Mouse (Mus musculus) liver, embryonic 14.5 days (tissue): Measurements from ENCODE around the gene Insyn1. TPM values are rescaled to one million over a fixed set of nuclear protein-coding genes. Genes with fewer than 3 reads are reported as not detected.

Experiments
- ATAC-seq: fragments of 200-750 bp; cut with Nextera tagmentation; 2 replicates; pipeline ENCODE4 v1.8.0; 2017; ENCODE audit warnings: moderate number of reproducible peaks, mild to moderate bottlenecking, moderate library complexity; ENCODE audit not compliant: insufficient read depth
- DNase-seq, 3 experiments: peaks; one replicate each; pipeline ENCODE4 v3.0.0-alpha.2; 2012 to 2013; ENCODE audit warnings: low read depth in 3 of 3, low spot score in 3 of 3
- H3K27ac ChIP-seq: fragments of 300-500 bp; sonication (generic); 2 replicates; pipeline ENCODE4 v1.5.1; 2014; ENCODE audit warnings: moderate library complexity, mild to moderate bottlenecking, control low read depth, inconsistent platforms
- H3K27me3 ChIP-seq: fragments of 300-500 bp; sonication (generic); 2 replicates; pipeline ENCODE4 v1.6.1; 2014; ENCODE audit warnings: mild to moderate bottlenecking, low read length, moderate library complexity; ENCODE audit not compliant: control insufficient read depth, insufficient read depth
- H3K36me3 ChIP-seq: fragments of 300-500 bp; sonication (generic); replicated peaks from 2 replicates; pipeline ENCODE4 v1.6.1; 2014; ENCODE audit warnings: low read depth; ENCODE audit not compliant: control insufficient read depth, insufficient read depth
- H3K4me1 ChIP-seq, 2 experiments: fragments of 200-500 bp in 1 of 2; fragments of 300-500 bp in 1 of 2; sonication (generic) in 1 of 2; replicated peaks; 2 replicates each; pipeline ENCODE4 v1.6.1; 2012 to 2014; ENCODE audit warnings: antibody characterized with exemption in 1 of 2, inconsistent platforms in 1 of 2, low read length in 1 of 2; ENCODE audit not compliant: control insufficient read depth in 2 of 2, insufficient read depth in 2 of 2
- H3K4me2 ChIP-seq: fragments of 300-500 bp; sonication (generic); 2 replicates; pipeline ENCODE4 v1.6.1; 2014; ENCODE audit warnings: low read depth, mild to moderate bottlenecking, control low read depth, moderate library complexity
- H3K4me3 ChIP-seq, 2 experiments: fragments of 200-500 bp in 1 of 2; fragments of 300-500 bp in 1 of 2; sonication (generic) in 1 of 2; 2 replicates each; pipeline ENCODE4 v1.5.1; 2012 to 2014; ENCODE audit warnings: low read depth in 2 of 2, low read length in 2 of 2, mild to moderate bottlenecking in 2 of 2, control low read depth in 1 of 2, inconsistent platforms in 1 of 2, moderate library complexity in 1 of 2; ENCODE audit not compliant: insufficient read depth in 1 of 2
- H3K9ac ChIP-seq: fragments of 300-500 bp; sonication (generic); replicated peaks from 2 replicates; pipeline ENCODE4 v1.6.1; 2014; ENCODE audit warnings: mild to moderate bottlenecking, control low read depth, moderate library complexity
- H3K9me3 ChIP-seq: fragments of 300-500 bp; sonication (generic); 2 replicates; pipeline ENCODE4 v1.6.1; 2016; ENCODE audit warnings: low read length, mixed read lengths; ENCODE audit not compliant: control insufficient read depth
- CTCF ChIP-seq: IDR thresholded peaks from 2 replicates; pipeline ENCODE4 v1.5.1; 2016; ENCODE audit warnings: antibody characterized with exemption, low read depth, control low read depth
- EP300 ChIP-seq: IDR thresholded peaks from 2 replicates; pipeline ENCODE4 v1.6.1; 2016; ENCODE audit warnings: antibody characterized with exemption, low read depth
- WGBS: fragments of 180-500 bp; shearing (Covaris S2); extraction: QIAGEN DNeasy Blood & Tissue Kit; methylation state at CpG from one replicate; pipeline ENCODE4 v1.1.7; 2014; ENCODE audit not compliant: insufficient replicate concordance; 5-methylcytosine and 5-hydroxymethylcytosine counted together
- polyA plus RNA-seq, 2 experiments: library from polyadenylated mRNA; depleted of rRNA in 1 of 2; stranded (reverse) in 1 of 2; unstranded in 1 of 2; fragments of >200 nt; fragmentation: Nextera tagmentation in 1 of 2; extraction: Ambion mirVana in 1 of 2; gene quantifications; 2 replicates each; pipeline versions ENCODE4 v1.2.1 to v1.2.3; 2012 to 2014

The Insyn1 gene
- polyA plus RNA-seq, 2 experiments, result 0.08 TPM; not detected in 1

DNA sequence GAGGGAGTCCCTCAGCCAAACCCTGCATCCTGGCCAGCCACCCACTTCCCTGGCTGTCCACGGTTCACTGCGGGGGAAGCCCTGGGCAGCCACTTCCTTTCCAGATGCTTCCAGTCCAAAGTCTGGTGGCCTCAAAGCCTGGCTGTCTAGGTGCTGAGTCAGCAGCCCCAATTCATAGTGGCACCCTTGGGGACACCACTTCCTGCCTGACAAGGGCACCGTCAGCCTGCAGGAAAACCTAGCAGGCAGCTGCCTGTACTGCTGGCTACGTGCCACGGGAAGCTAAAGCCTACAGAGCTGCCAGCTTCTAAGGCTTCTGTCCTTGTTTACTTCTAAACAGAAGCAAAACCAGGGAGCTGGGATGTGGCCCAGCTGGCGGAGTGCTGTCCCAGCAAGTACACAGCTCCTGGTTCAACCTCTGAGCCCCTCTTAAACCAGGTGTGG, 53.5 kb downstream of the Insyn1 start:
- Histone ChIP-seq H3K4me2 (no peak overlapping the region), H3K9me3 (no peaks in the 10 kb centered on the region), H3K4me3 (no peak overlapping the region), H3K9ac (no peak overlapping the region), H3K27me3 (no peaks in the 10 kb centered on the region), H3K36me3 (no peaks in the 10 kb centered on the region), H3K27ac (no peak overlapping the region), H3K4me1 (peaks cover 0 to 5% of the 10 kb centered on the region in 2 experiments; a peak in 2 of 4 replicates)
- DNase-seq (peak in 2 of 3 experiments; percentile 22 to 44), ATAC-seq (peak; percentile 28; the same call in 1 of the 2 replicates)
- no peak for TF ChIP-seq EP300
- no peak for TF ChIP-seq CTCF
- 23% methylated on average over 6 of the region's 6 CpGs for WGBS

- Histone ChIP-seq H3K4me1 (peaks cover 0 to 5% of the 10 kb centered on the region in 2 experiments; a peak in 2 of 4 replicates), H3K27ac (no peak overlapping the region), H3K4me2 (no peak overlapping the region), H3K9ac (no peak overlapping the region), H3K9me3 (no peaks in the 10 kb centered on the region), H3K36me3 (no peaks in the 10 kb centered on the region), H3K27me3 (no peaks in the 10 kb centered on the region), H3K4me3 (no peak overlapping the region)
- WGBS, result 43% methylated on average over 4 of the region's 4 CpGs
- DNase-seq (no peak), ATAC-seq (no peak)
- no peak for TF ChIP-seq EP300
These were observed 56.5 kb downstream of the Insyn1 start for GRCm38 (mm10) chr9:58544879-58545324.

- Histone ChIP-seq H3K4me3 (no peak overlapping the region), H3K27me3 (no peaks in the 10 kb centered on the region), H3K36me3 (no peaks in the 10 kb centered on the region), H3K27ac (no peak overlapping the region), H3K9me3 (no peaks in the 10 kb centered on the region), H3K4me2 (no peak overlapping the region), H3K4me1 (peaks cover 0 to 5% of the 10 kb centered on the region in 2 experiments; a peak in 2 of 4 replicates), H3K9ac (no peak overlapping the region)
- 25% methylated on average over 6 of the region's 6 CpGs for WGBS
- TF ChIP-seq EP300, result no peak
- TF ChIP-seq CTCF, result no peak
- ATAC-seq (no peak), DNase-seq (no peak)
These were observed 57.0 kb downstream of the Insyn1 start for GRCm38 (mm10) chr9:58545428-58545827.

DNA sequence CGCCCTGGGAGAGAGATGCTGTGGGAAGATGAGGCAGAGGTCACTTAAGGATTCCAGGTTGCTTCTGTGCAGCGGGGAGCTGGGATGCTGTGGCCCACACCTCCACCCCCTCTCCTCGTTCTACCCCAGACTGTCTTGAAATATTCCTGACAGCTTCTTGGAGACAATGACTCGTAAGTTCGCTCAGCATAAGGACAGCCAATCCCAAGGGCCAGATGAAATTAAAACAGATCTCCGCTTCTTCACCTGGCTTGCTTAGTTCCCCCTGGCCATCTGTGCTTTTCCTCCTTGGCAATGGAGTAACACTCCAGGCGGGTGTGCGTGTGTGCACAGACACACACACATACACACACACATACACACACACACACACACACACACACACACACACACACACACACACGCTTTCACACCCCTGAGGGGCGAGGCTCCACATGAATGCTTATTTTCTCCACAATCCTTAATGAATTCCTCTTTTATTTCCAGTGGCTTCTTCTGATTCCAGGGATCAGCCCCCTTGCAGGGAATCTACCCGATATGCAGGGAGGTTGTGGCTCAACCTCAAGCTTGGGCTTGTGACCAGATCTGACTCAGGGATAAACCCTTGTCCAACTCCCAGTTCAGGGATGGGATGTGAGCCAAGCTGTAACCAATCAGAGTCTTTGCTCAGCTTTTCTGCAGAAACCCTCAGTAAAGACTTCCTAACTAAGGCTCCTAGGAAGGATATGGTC, 58.4 kb downstream of the Insyn1 start:
- no peaks in the 10 kb centered on the region; a peak in 2 of 4 replicates for H3K4me1 ChIP-seq
- TF ChIP-seq EP300 (no peak), CTCF (no peak)
- H3K36me3 ChIP-seq, result no peaks in the 10 kb centered on the region
- H3K4me2 ChIP-seq, result no peak overlapping the region
- no peak overlapping the region for H3K9ac ChIP-seq
- DNase-seq (no peak), ATAC-seq (no peak)
- H3K27ac ChIP-seq, result no peak overlapping the region
- WGBS, result 51% methylated on average over 11 of the region's 11 CpGs
- no peaks in the 10 kb centered on the region; the same call in 1 of the 2 replicates for H3K27me3 ChIP-seq
- no peak overlapping the region for H3K4me3 ChIP-seq
- no peaks in the 10 kb centered on the region for H3K9me3 ChIP-seq

DNA sequence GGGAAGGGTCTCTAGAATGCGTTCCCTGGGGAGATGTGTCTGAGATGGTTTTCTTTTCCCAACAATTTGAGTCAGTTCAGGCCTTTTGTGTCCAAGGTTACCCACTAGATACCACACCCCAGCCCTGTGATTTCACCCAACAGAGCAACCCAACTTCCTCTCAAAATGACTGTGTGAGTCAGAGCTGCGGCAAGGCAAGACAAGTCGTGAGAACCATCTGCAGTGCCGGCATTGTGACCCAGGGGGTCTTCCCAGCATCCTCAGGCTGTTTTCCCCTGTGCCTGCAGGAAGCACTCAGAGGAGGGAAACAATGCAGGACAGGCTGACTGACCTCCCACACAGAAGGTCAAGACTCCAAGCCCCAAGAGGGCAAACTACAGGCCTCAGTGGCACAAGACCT, 60.5 kb downstream of the Insyn1 start:
- TF ChIP-seq CTCF (no peak), EP300 (no peak)
- no peak for DNase-seq
- H3K27me3 ChIP-seq, result peaks cover 10% of the 10 kb centered on the region
- WGBS, result 30% methylated on average over 4 of the region's 4 CpGs
- no peak overlapping the region for H3K4me2 ChIP-seq
- H3K36me3 ChIP-seq, result no peaks in the 10 kb centered on the region
- no peaks in the 10 kb centered on the region for H3K9me3 ChIP-seq
- H3K9ac ChIP-seq, result no peak overlapping the region
- no peaks in the 10 kb centered on the region; a peak in 1 of 4 replicates for H3K4me1 ChIP-seq
- H3K4me3 ChIP-seq, result no peak overlapping the region
- no peak for ATAC-seq
- no peak overlapping the region for H3K27ac ChIP-seq

Other genes starting within 250 kb of the Insyn1 start
- gene Pml, start 238.8 kb upstream of the Insyn1 start, polyA plus RNA-seq (2012; rRNA removed), result 16.7 and 17.6 TPM in 2 replicates
- gene Pml, start 238.8 kb upstream of the Insyn1 start, polyA plus RNA-seq (2014; fragmentation: Nextera tagmentation; extraction: Ambion mirVana), result 17.1 and 19.3 TPM in 2 replicates
- 4.1 and 4.8 TPM in 2 replicates for gene Stoml1, start 235.4 kb upstream of the Insyn1 start, polyA plus RNA-seq (2012; rRNA removed)
- 2.5 and 3.8 TPM in 2 replicates for gene Stoml1, start 235.4 kb upstream of the Insyn1 start, polyA plus RNA-seq (2014; fragmentation: Nextera tagmentation; extraction: Ambion mirVana)
- gene Loxl1, start 175.4 kb upstream of the Insyn1 start, polyA plus RNA-seq (2012; rRNA removed), result 0.89 and 1.2 TPM in 2 replicates
- gene Loxl1, start 175.4 kb upstream of the Insyn1 start, polyA plus RNA-seq (2014; fragmentation: Nextera tagmentation; extraction: Ambion mirVana), result 0.80 and 1.1 TPM in 2 replicates
- not detected in 2 replicates for gene Tbc1d21, start 118.1 kb upstream of the Insyn1 start, polyA plus RNA-seq (2012; rRNA removed)
- gene Tbc1d21, start 118.1 kb upstream of the Insyn1 start, polyA plus RNA-seq (2014; fragmentation: Nextera tagmentation; extraction: Ambion mirVana), result not detected in 2 replicates
- 0.87 and 1.1 TPM in 2 replicates for gene Cd276, start 66.8 kb downstream of the Insyn1 start, polyA plus RNA-seq (2012; rRNA removed)
- gene Cd276, start 66.8 kb downstream of the Insyn1 start, polyA plus RNA-seq (2014; fragmentation: Nextera tagmentation; extraction: Ambion mirVana), result 1.2 and 1.6 TPM in 2 replicates
- gene Nptn, start 93.6 kb downstream of the Insyn1 start, polyA plus RNA-seq (2012; rRNA removed), result 121 and 145 TPM in 2 replicates
- gene Nptn, start 93.6 kb downstream of the Insyn1 start, polyA plus RNA-seq (2014; fragmentation: Nextera tagmentation; extraction: Ambion mirVana), result 107 and 112 TPM in 2 replicates